Mouse (Mus musculus) adrenal gland, adult 18-20 months (tissue): ENCODE measurements around the gene Trib3. TPM values are rescaled to one million over a fixed set of nuclear protein-coding genes. Genes with fewer than 3 reads are reported as not detected.
A peak's percentile ranks its signal among the peaks of the same experiment; 100 is the strongest.
"Not testable (repeated sequence)": the region's sequence is repeated elsewhere in the genome, so short reads cannot be mapped to it uniquely, and the experiment has no call there.

Experiments
- DNase-seq, 2 experiments: peaks; one replicate each; pipeline ENCODE4 v3.0.0; 2021 to 2022; ENCODE audit warnings: low spot score in 2 of 2
- total RNA-seq, 2 experiments: library from RNA; stranded (reverse); gene quantifications; 1 replicate in 1 of 2; 2 replicates in 1 of 2; pipeline ENCODE4 v1.2.3; 2021

Gene Trib3
- total RNA-seq, 2 experiments from 2014 or later, result 4.9 to 12.4 TPM

- DNase-seq, result no peak
These were observed 29.9 kb downstream of the Trib3 start for GRCm38 (mm10) chr2:152313926-152314325.

- no peak for DNase-seq
These were observed 30.8 kb downstream of the Trib3 start for GRCm38 (mm10) chr2:152312996-152313395.

- DNase-seq, result no peak
These were observed 36.6 kb downstream of the Trib3 start for GRCm38 (mm10) chr2:152307186-152307585.

- no peak for DNase-seq
These were observed 38.4 kb downstream of the Trib3 start for GRCm38 (mm10) chr2:152305480-152305879.

GRCm38 (mm10) chr2:152303781-152304180 is 40.1 kb downstream of the Trib3 start:
- DNase-seq, result no peak

GRCm38 (mm10) chr2:152302862-152303261 is 41.0 kb downstream of the Trib3 start:
- DNase-seq, result no peak

GRCm38 (mm10) chr2:152294541-152294940 is 49.3 kb downstream of the Trib3 start:
- no peak for DNase-seq

- DNase-seq, result peak; percentile 88 to 90
These were observed 49.9 kb downstream of the Trib3 start, which contains the start of gene Tbc1d20 for GRCm38 (mm10) chr2:152293727-152294475. Tbc1d20 (plus strand) TSS chr2:152293828.

GRCm38 (mm10) chr2:152293179-152293726 is 50.6 kb downstream of the Trib3 start:
- no peak for DNase-seq

GRCm38 (mm10) chr2:152292475-152292874 is 51.4 kb downstream of the Trib3 start:
- no peak for DNase-seq

GRCm38 (mm10) chr2:152289623-152290022 is 54.2 kb downstream of the Trib3 start:
- DNase-seq, result not testable (repeated sequence)

GRCm38 (mm10) chr2:152288046-152288445 is 55.8 kb downstream of the Trib3 start:
- DNase-seq, result no peak

- DNase-seq, result no peak
These were observed 56.3 kb downstream of the Trib3 start for GRCm38 (mm10) chr2:152287560-152287959.

Other genes with a start within 250 kb of the Trib3 start
- 100 to 1,000 TPM; 547 to 673 TPM for gene Srxn1, start 238.5 kb downstream of the Trib3 start, total RNA-seq
- gene Tcf15, start 200.5 kb downstream of the Trib3 start, total RNA-seq, result 1 to 10 TPM; 1.9 to 4.3 TPM
- 10 to 100 TPM; 88.2 to 98.6 TPM for gene Csnk2a1, start 117.2 kb downstream of the Trib3 start, total RNA-seq
- 100 to 1,000 TPM; 144 to 147 TPM for gene Tbc1d20, start 50.2 kb downstream of the Trib3 start, total RNA-seq
- 100 to 1,000 TPM in 1 of 2 experiments, 10 to 100 TPM in 1; 97.4 to 112 TPM for gene Rbck1, start 11.4 kb downstream of the Trib3 start, total RNA-seq
- gene Nrsn2, start 32.6 kb upstream of the Trib3 start, total RNA-seq, result 1 to 10 TPM; 5.8 to 6.7 TPM
- 1 to 10 TPM; 3.5 to 7.3 TPM for gene Sox12, start 54.0 kb upstream of the Trib3 start, total RNA-seq
- gene Zcchc3, start 71.0 kb upstream of the Trib3 start, total RNA-seq, result 1 to 10 TPM; 6.8 to 7.8 TPM
- gene 6820408C15Rik, start 71.6 kb upstream of the Trib3 start, total RNA-seq, result under 1 TPM; 0.36 to 0.74 TPM
- not detected for gene Defb23, start 120.6 kb upstream of the Trib3 start, total RNA-seq
- gene Defb20, start 133.0 kb upstream of the Trib3 start, total RNA-seq, result not detected
- not detected for gene Defb22, start 146.1 kb upstream of the Trib3 start, total RNA-seq
- gene Defb26, start 167.7 kb upstream of the Trib3 start, total RNA-seq, result not detected
- not detected for gene Defb28, start 174.2 kb upstream of the Trib3 start, total RNA-seq
- not detected for gene Defb29, start 196.1 kb upstream of the Trib3 start, total RNA-seq
- not detected for gene Gm17416, start 225.3 kb upstream of the Trib3 start, total RNA-seq
- gene Defb21, start 228.7 kb upstream of the Trib3 start, total RNA-seq, result not detected
- under 1 TPM in 1 of 2 experiments, not detected in 1; 0.93 TPM for gene Defb19, start 236.3 kb upstream of the Trib3 start, total RNA-seq